Mouse (Mus musculus) brain, embryonic 18.5 days (tissue): ENCODE data around the gene Tmem150c.

Source experiments
- DNase-seq: peaks from one replicate; pipeline ENCODE4 v3.0.0-alpha.2; 2012; ENCODE audit warnings: low read depth, low spot score

The Tmem150c gene

DNA sequence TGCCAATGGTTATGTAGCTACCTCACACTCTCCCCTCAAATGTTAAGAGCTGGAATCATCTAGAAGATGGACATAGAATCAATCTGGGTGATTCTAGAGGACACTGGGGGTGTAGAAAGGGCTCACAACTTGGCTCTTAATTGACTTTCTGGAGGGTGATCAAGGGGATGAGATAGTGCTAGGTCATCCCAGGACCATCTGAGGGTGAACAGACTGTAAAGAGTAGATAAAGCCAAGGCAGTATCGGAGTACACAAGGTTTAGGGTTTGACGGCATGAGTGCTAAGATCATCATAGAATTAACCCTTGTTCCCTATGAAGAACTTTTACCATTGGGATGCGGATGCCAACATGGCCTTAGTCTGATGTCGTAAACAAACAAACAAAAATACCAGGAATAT lies 61.6 kb downstream of the Tmem150c start:
- DNase-seq, result no peak

DNA sequence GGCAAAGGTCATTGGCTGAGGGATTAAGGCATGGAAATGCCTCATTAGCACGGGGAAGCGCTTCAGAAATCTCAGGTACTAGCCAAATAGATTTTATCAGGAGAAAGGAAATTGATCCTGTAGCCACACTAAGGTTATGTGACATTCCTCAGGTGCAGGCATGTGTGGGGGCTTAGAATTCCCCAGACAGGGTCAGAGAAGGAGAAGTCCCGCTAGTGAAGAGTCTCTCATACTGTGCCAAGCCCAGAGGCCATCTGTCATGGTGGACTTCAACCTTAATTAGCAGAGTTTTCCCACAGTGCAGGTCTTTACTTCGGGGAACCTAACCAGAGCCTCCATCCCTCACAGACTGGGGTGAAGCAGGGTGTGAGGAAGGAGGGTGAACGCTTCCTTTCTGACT lies 62.7 kb downstream of the Tmem150c start:
- no peak for DNase-seq

- DNase-seq, result no peak
These were observed 68.0 kb downstream of the Tmem150c start for GRCm38 (mm10) chr5:100091602-100092001.

GRCm38 (mm10) chr5:100091263-100091594 lies 68.4 kb downstream of the Tmem150c start:
- DNase-seq, result no peak

- DNase-seq, result no peak
These were observed 68.9 kb downstream of the Tmem150c start for GRCm38 (mm10) chr5:100090515-100091262.

DNA sequence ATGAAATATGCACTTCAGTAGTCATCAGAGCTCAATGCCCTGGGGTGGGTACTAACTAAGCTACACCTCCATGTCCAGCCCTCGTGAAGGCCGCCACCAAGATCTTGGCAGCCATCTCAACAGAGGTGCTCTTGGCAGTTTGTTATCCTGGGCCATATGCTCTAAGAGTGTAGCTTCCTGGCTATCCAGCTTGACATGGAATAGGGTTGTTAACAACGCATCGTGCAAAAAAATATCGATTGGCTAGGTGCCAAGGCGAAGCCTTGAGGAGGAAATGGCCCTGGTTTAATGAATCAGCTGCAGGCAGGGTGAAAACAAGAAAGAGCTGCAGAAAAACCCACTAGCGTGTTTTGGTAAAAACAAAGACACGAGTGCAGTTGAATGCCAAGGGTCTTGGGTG lies 74.5 kb downstream of the Tmem150c start:
- no peak for DNase-seq

DNA sequence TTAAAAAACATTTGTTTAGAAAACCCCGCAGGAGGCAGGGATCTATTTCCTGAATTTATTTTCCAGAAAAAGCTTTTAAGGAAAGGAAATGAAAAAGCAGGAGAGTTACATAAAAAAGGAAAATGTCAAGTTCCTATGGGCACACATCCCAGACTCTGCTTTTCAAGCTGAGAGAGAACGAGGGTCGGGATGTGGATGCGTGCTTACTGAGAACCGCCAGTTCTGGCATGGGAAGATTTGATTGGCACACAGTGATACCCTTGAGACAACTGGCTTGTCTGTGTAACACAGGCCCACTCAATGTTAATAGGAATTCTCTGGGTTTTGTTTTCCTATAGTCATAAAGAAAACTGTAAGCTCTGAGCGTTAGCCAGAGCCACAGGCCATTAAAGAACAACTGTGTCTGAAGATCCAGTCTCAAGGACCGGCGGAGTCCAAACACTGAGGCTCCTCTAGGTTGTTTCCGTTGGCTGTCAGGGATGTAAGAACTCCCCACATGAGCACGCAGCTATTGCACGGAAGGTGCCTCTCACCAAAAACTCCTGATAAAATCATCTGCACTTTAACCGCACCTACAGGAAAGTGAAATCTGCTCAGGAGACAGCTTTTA lies 75.5 kb downstream of the Tmem150c start:
- DNase-seq, result no peak

GRCm38 (mm10) chr5:100082006-100082405 lies 77.6 kb downstream of the Tmem150c start:
- DNase-seq, result no peak

GRCm38 (mm10) chr5:100079931-100080275 lies 79.7 kb downstream of the Tmem150c start:
- no peak for DNase-seq

- no peak for DNase-seq
These were observed 80.3 kb downstream of the Tmem150c start for GRCm38 (mm10) chr5:100079040-100079930.

- DNase-seq, result no peak
These were observed 85.0 kb downstream of the Tmem150c start for GRCm38 (mm10) chr5:100074571-100074970.

GRCm38 (mm10) chr5:100072557-100072956 lies 87.1 kb downstream of the Tmem150c start:
- no peak for DNase-seq

DNA sequence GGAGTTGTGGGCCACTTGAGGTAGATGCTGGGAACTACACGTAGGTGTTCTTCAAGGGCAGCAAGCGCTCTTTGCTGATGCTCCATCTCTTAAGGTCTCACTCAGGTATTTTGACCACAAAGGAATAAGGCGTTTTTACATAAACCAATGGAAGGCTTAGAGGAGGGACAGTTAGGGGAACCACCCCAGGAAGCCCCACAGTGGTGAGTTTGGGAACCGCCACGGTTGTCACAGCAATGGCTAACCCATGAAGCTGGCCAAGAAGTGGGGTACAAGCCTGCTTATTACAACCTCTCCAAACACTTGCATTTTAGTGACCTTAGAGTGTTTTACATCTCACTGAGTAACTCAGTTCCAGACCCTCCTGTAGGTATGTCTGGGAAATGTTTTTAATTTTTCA lies 88.1 kb downstream of the Tmem150c start:
- no peak for DNase-seq

DNA sequence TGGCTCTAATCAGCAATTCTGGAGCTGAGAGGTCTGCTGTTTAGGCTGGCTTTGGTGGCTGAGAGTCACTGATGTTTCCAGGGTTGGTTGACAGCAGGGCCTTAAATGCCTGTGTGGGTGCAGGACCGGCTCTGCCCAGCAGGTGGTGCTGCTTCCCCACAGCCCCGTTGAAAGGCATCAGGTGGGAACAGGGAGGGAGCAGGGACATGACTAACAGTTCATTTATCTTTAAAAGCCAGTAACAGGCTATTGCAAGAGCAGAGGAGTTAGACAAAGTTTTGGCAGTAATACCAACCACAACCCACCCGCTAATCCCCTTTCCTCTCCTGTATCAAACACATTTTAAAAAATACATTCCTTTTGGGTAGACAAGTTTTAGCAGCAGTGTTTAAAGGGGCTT lies 89.4 kb downstream of the Tmem150c start:
- no peak for DNase-seq

GRCm38 (mm10) chr5:100069526-100069925 lies 90.1 kb downstream of the Tmem150c start:
- DNase-seq, result no peak

DNA sequence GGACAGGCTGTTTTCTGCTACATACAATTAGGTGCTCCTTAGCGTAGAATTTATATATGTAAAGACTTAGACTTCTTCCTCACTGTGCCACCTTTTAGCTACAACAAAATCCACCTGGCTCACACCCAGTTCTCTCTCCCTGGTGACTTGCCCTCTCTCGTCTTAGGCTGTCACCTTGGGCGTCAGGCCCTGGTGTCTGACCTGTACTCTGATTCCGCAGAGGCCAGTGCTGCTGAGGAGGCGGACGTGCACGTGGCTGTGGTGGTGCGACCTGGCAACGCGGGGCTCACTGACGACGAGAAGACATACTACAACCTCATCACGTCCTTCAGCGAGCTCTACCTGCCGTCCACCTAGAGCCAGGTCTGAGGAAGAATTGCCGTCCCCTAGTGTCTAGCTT lies 92.0 kb downstream of the Tmem150c start:
- DNase-seq, result no peak

DNA sequence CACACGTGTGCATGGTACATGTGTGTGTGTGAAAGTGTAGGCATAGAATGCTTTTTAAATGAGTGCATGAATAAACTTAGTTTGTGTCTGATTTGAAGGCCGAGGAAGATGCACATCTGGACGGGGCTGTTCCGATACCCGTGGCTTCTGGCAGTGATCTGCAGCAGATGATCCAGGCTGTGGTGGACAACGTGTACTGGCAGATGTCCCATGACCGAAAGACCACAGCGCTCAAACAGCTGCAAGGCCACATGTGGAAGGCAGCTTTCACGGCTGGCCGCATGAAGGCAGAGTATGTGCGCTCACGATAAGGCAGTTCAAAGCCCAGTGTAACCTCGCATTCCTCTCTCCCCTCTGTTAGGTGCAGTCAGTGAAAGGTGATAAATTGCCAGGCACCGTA lies 98.7 kb downstream of the Tmem150c start:
- no peak for DNase-seq

DNA sequence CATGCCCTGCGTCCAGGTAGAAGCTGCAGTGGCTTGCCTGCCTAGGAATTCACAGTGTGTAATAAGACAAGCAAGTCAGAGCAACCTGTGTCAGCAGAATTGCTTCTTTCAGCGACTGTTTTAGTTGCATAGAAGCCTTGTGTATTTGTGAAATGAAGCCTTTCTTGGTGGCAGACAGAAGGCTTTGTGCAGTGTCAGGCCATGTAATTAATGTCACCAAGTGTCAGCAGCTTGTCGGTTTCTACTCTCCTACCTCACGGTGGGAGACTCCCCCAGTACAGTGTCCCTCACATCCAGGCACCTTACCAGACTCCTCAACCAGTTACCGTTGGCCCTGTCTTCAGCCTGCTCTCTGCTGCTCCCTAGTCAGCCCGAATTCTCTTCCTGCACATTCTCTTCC lies 100.3 kb downstream of the Tmem150c start:
- no peak for DNase-seq

DNA sequence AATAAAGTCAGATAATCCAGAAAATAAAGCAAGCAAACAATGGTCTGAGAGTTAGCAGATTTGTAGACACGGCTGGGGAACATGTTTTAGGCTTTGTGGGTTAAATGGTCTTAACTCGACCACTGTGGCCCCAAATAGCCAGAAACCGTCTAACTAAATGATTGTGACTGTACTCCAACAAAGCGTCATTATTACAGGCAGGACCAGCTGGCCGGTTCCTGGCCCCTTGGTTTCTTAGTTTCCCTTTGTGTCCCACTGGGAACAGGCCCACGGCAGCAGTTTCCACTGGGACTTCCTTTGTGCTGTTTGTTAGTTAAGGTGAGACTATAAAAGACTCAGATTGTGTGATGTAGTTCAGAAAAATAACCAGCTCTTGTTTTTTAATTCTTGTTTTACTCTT lies 100.9 kb downstream of the Tmem150c start:
- no peak for DNase-seq

DNA sequence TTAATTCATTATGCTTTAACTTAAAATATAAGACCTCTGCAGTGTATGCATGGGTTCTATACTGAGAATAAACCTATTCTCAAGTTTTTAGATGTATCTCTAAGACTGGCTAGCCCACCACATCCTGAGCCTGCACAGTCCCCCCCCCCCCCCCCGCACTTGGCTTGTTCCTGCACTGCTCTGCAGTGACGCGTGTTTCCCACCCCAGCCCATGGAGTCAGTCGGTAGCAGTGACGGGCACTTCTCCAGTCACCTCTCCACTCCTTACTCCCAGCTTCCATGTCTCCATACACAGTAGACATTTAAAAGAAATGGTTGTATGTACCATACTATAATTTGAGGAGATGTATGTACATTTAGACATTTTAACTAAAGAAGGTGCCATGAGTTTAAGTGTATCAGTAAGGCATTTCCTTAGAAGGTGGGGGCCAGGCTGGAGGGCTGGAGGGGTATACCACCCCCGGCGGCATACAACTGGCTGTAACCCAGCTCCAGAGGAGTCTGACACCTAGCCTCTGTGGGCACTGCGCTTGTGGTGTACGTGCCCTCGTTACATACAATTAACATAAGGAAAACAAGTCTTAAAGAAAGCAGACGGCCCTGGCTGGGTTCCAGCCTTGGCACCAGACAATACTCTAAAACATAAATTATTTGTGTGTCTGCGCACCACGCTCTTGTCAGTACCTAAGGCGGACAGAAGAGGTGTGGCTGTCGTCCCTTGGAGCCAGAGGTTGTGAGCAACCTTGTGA lies 102.0 kb downstream of the Tmem150c start:
- DNase-seq, result no peak

GRCm38 (mm10) chr5:100055866-100056369 lies 103.7 kb downstream of the Tmem150c start:
- DNase-seq, result no peak
